Mouse (Mus musculus): ENCODE data around the gene Zfp217. TPM values are rescaled to one million over a fixed set of nuclear protein-coding genes. Genes with fewer than 3 reads are reported as not detected.
A peak's percentile ranks its signal among the peaks of the same experiment; 100 is the strongest.

Zfp217 gene
- 3.5 and 3.7 TPM in 2 replicates for polyA plus RNA-seq (2016; fragmentation: Nextera tagmentation; extraction: Ambion mirVana)

GRCm38 (mm10) chr2:170147661-170148153, at the start of gene Zfp217:
TSS of gene Zfp217 (minus strand) at chr2:170148103.
- Histone ChIP-seq H3K4me3 (no peak within 1 kb of the TSS), H3K4me1 (replicated peaks) (peaks cover 28% of the 10 kb centered on the region), H3K27ac (ENCODE audit: poor library complexity, severe bottlenecking) (peak within 1 kb of the TSS; percentile 77), H3K4me2 (peak within 1 kb of the TSS; percentile 43), H3K9ac (0 out of 2 replicates have a peak within 1 kb of the TSS, but pooled peaks have one; percentile 11), H3K9me3 (replicated peaks) (no peaks in the 10 kb centered on the region), H3K27me3 (replicated peaks) (no peaks in the 10 kb centered on the region), H3K36me3 (no peaks in the 10 kb centered on the region)
- WGBS = 39% methylated on average over 14 of the region's 14 CpGs
- ATAC-seq (ENCODE audit: insufficient number of reproducible peaks, low FRiP score) = peak; percentile 79

GRCm38 (mm10) chr2:170195542-170196089, 47.7 kb upstream of the Zfp217 start:
- peaks cover 14% of the 10 kb centered on the region for H3K4me1 ChIP-seq (replicated peaks)
- H3K9me3 ChIP-seq (replicated peaks) = no peaks in the 10 kb centered on the region
- WGBS = 81% methylated on average over 13 of the region's 13 CpGs
- H3K27me3 ChIP-seq (replicated peaks) = no peaks in the 10 kb centered on the region
- ATAC-seq (ENCODE audit: insufficient number of reproducible peaks, low FRiP score) = no peak
- no peak overlapping the region for H3K4me3 ChIP-seq
- no peak overlapping the region for H3K27ac ChIP-seq (ENCODE audit: poor library complexity, severe bottlenecking)
- no peaks in the 10 kb centered on the region for H3K36me3 ChIP-seq
- H3K9ac ChIP-seq = no peak overlapping the region
- no peak overlapping the region for H3K4me2 ChIP-seq

GRCm38 (mm10) chr2:170194845-170195244, 46.9 kb upstream of the Zfp217 start:
- H3K4me2 ChIP-seq = no peak overlapping the region
- ATAC-seq (ENCODE audit: insufficient number of reproducible peaks, low FRiP score) = no peak
- WGBS = 93% methylated on average over 12 of the region's 12 CpGs
- H3K27me3 ChIP-seq (replicated peaks) = no peaks in the 10 kb centered on the region
- peaks cover 14% of the 10 kb centered on the region for H3K4me1 ChIP-seq (replicated peaks)
- H3K27ac ChIP-seq (ENCODE audit: poor library complexity, severe bottlenecking) = no peak overlapping the region
- no peaks in the 10 kb centered on the region for H3K9me3 ChIP-seq (replicated peaks)
- H3K4me3 ChIP-seq = no peak overlapping the region
- no peak overlapping the region for H3K9ac ChIP-seq
- no peaks in the 10 kb centered on the region for H3K36me3 ChIP-seq

GRCm38 (mm10) chr2:170193850-170194249, 45.9 kb upstream of the Zfp217 start:
- H3K27ac ChIP-seq (ENCODE audit: poor library complexity, severe bottlenecking) = no peak overlapping the region
- peak overlapping the region; percentile 63 for H3K4me2 ChIP-seq
- WGBS = 43% methylated on average over 6 of the region's 6 CpGs
- no peak overlapping the region for H3K9ac ChIP-seq
- no peak overlapping the region for H3K4me3 ChIP-seq
- H3K36me3 ChIP-seq = no peaks in the 10 kb centered on the region
- H3K4me1 ChIP-seq (replicated peaks) = peaks cover 14% of the 10 kb centered on the region
- ATAC-seq (ENCODE audit: insufficient number of reproducible peaks, low FRiP score) = no peak
- H3K27me3 ChIP-seq (replicated peaks) = no peaks in the 10 kb centered on the region
- H3K9me3 ChIP-seq (replicated peaks) = no peaks in the 10 kb centered on the region

GRCm38 (mm10) chr2:170193211-170193610, 45.3 kb upstream of the Zfp217 start:
- H3K27ac ChIP-seq (ENCODE audit: poor library complexity, severe bottlenecking) = peak overlapping the region; percentile 14; the same call in 1 of the 2 replicates
- no peaks in the 10 kb centered on the region for H3K9me3 ChIP-seq (replicated peaks)
- ATAC-seq (ENCODE audit: insufficient number of reproducible peaks, low FRiP score) = 0 out of 2 replicates have a peak, but pooled peaks have one; percentile 23
- peak overlapping the region; percentile 58 for H3K9ac ChIP-seq
- no peaks in the 10 kb centered on the region for H3K27me3 ChIP-seq (replicated peaks)
- peaks cover 14% of the 10 kb centered on the region for H3K4me1 ChIP-seq (replicated peaks)
- peak overlapping the region; percentile 33 for H3K4me3 ChIP-seq
- no peaks in the 10 kb centered on the region for H3K36me3 ChIP-seq
- peak overlapping the region; percentile 63 for H3K4me2 ChIP-seq
- 3% methylated on average over 10 of the region's 10 CpGs for WGBS

GRCm38 (mm10) chr2:170192731-170193149, 44.8 kb upstream of the Zfp217 start:
- Histone ChIP-seq H3K4me3 (peak overlapping the region; percentile 33; the same call in 1 of the 2 replicates), H3K27me3 (replicated peaks) (no peaks in the 10 kb centered on the region), H3K4me1 (replicated peaks) (peaks cover 14% of the 10 kb centered on the region), H3K4me2 (peak overlapping the region; percentile 63), H3K9ac (no peak overlapping the region), H3K9me3 (replicated peaks) (no peaks in the 10 kb centered on the region), H3K27ac (ENCODE audit: poor library complexity, severe bottlenecking) (no peak overlapping the region), H3K36me3 (no peaks in the 10 kb centered on the region)
- 28% methylated on average over 7 of the region's 7 CpGs for WGBS
- peak; percentile 67; the same call in 1 of the 2 replicates for ATAC-seq (ENCODE audit: insufficient number of reproducible peaks, low FRiP score)

GRCm38 (mm10) chr2:170188721-170189120, 40.8 kb upstream of the Zfp217 start:
- H3K36me3 ChIP-seq = no peaks in the 10 kb centered on the region
- ATAC-seq (ENCODE audit: insufficient number of reproducible peaks, low FRiP score) = no peak
- peaks cover 13% of the 10 kb centered on the region for H3K4me1 ChIP-seq (replicated peaks)
- 84% methylated on average over 7 of the region's 7 CpGs for WGBS
- no peak overlapping the region for H3K27ac ChIP-seq (ENCODE audit: poor library complexity, severe bottlenecking)
- no peak overlapping the region for H3K4me3 ChIP-seq
- no peak overlapping the region for H3K4me2 ChIP-seq
- no peaks in the 10 kb centered on the region for H3K9me3 ChIP-seq (replicated peaks)
- H3K9ac ChIP-seq = no peak overlapping the region
- H3K27me3 ChIP-seq (replicated peaks) = no peaks in the 10 kb centered on the region

GRCm38 (mm10) chr2:170185137-170185837, 37.4 kb upstream of the Zfp217 start:
- Histone ChIP-seq H3K9ac (peak overlapping the region; percentile 53; the same call in 1 of the 2 replicates), H3K36me3 (no peaks in the 10 kb centered on the region), H3K27me3 (replicated peaks) (no peaks in the 10 kb centered on the region), H3K9me3 (replicated peaks) (no peaks in the 10 kb centered on the region), H3K4me1 (replicated peaks) (peaks cover 7% of the 10 kb centered on the region; the same call in 1 of the 2 replicates), H3K27ac (ENCODE audit: poor library complexity, severe bottlenecking) (peak overlapping the region; percentile 76), H3K4me3 (peak overlapping the region; percentile 51), H3K4me2 (peak overlapping the region; percentile 75)
- ATAC-seq (ENCODE audit: insufficient number of reproducible peaks, low FRiP score) = no peak; the same call in 1 of the 2 replicates
- 59% methylated on average over 4 of the region's 4 CpGs for WGBS

GRCm38 (mm10) chr2:170184175-170184983, 36.5 kb upstream of the Zfp217 start:
- ATAC-seq (ENCODE audit: insufficient number of reproducible peaks, low FRiP score) = peak; percentile 83
- no peaks in the 10 kb centered on the region for H3K9me3 ChIP-seq (replicated peaks)
- H3K4me2 ChIP-seq = peak overlapping the region; percentile 75
- peak overlapping the region; percentile 76 for H3K27ac ChIP-seq (ENCODE audit: poor library complexity, severe bottlenecking)
- H3K9ac ChIP-seq = peak overlapping the region; percentile 73
- H3K27me3 ChIP-seq (replicated peaks) = no peaks in the 10 kb centered on the region
- peaks cover 7% of the 10 kb centered on the region; the same call in 1 of the 2 replicates for H3K4me1 ChIP-seq (replicated peaks)
- WGBS = 1% methylated on average over 33 of the region's 33 CpGs
- H3K36me3 ChIP-seq = no peaks in the 10 kb centered on the region
- peak overlapping the region; percentile 51 for H3K4me3 ChIP-seq

- H3K27ac ChIP-seq (ENCODE audit: poor library complexity, severe bottlenecking) = no peak overlapping the region
- WGBS = 70% methylated on average over 4 of the region's 4 CpGs
- ATAC-seq (ENCODE audit: insufficient number of reproducible peaks, low FRiP score) = no peak
- H3K9me3 ChIP-seq (replicated peaks) = no peaks in the 10 kb centered on the region
- H3K4me3 ChIP-seq = peak overlapping the region; percentile 51
- H3K9ac ChIP-seq = no peak overlapping the region
- no peaks in the 10 kb centered on the region for H3K27me3 ChIP-seq (replicated peaks)
- H3K4me1 ChIP-seq (replicated peaks) = peaks cover 7% of the 10 kb centered on the region; the same call in 1 of the 2 replicates
- H3K4me2 ChIP-seq = peak overlapping the region; percentile 75
- H3K36me3 ChIP-seq = no peaks in the 10 kb centered on the region
Measured at GRCm38 (mm10) chr2:170183851-170184174, 35.9 kb upstream of the Zfp217 start.

- peaks cover 16% of the 10 kb centered on the region for H3K4me1 ChIP-seq (replicated peaks)
- no peak overlapping the region for H3K27ac ChIP-seq (ENCODE audit: poor library complexity, severe bottlenecking)
- H3K4me2 ChIP-seq = no peak overlapping the region
- no peak overlapping the region for H3K9ac ChIP-seq
- no peaks in the 10 kb centered on the region for H3K27me3 ChIP-seq (replicated peaks)
- WGBS = 76% methylated on average over 6 of the region's 6 CpGs
- H3K4me3 ChIP-seq = no peak overlapping the region
- no peaks in the 10 kb centered on the region for H3K36me3 ChIP-seq
- ATAC-seq (ENCODE audit: insufficient number of reproducible peaks, low FRiP score) = no peak
- H3K9me3 ChIP-seq (replicated peaks) = no peaks in the 10 kb centered on the region
Measured at GRCm38 (mm10) chr2:170181862-170182261, 34.0 kb upstream of the Zfp217 start.

Data from heart, embryonic 12.5 days (tissue).